Mouse (Mus musculus) heart, embryonic 15.5 days (tissue): ENCODE results near the gene Ppm1f. TPM values are rescaled to one million over a fixed set of nuclear protein-coding genes. Genes with fewer than 3 reads are reported as not detected.

ENCODE experiments used
- ATAC-seq: fragments of 200-750 bp; cut with Nextera tagmentation; replicated peaks from 2 replicates; pipeline ENCODE4 v1.8.0; 2017; ENCODE audit warnings: low read depth, moderate TSS enrichment; ENCODE audit not compliant: insufficient number of reproducible peaks, insufficient read depth, low FRiP score
- H3K27ac ChIP-seq: fragments of 300-500 bp; sonication (generic); 2 replicates; pipeline ENCODE4 v1.5.1; 2015; ENCODE audit warnings: mild to moderate bottlenecking, inconsistent platforms
- H3K27me3 ChIP-seq: fragments of 300-500 bp; sonication (generic); 2 replicates; pipeline ENCODE4 v1.6.1; 2015; ENCODE audit warnings: inconsistent platforms
- H3K36me3 ChIP-seq: fragments of 300-500 bp; sonication (generic); 2 replicates; pipeline ENCODE4 v1.6.1; 2015; ENCODE audit warnings: mild to moderate bottlenecking, inconsistent platforms
- H3K4me1 ChIP-seq: fragments of 300-500 bp; sonication (generic); replicated peaks from 2 replicates; pipeline ENCODE4 v1.6.1; 2015; ENCODE audit warnings: inconsistent platforms
- H3K4me2 ChIP-seq: fragments of 300-500 bp; sonication (generic); 2 replicates; pipeline ENCODE4 v1.6.1; 2015; ENCODE audit warnings: inconsistent platforms, mild to moderate bottlenecking, moderate library complexity
- H3K4me3 ChIP-seq: fragments of 300-500 bp; sonication (generic); 2 replicates; pipeline ENCODE4 v1.5.1; 2015; ENCODE audit warnings: mild to moderate bottlenecking, inconsistent platforms
- H3K9ac ChIP-seq: fragments of 300-500 bp; sonication (generic); 2 replicates; pipeline ENCODE4 v1.6.1; 2015; ENCODE audit warnings: mild to moderate bottlenecking, inconsistent platforms
- H3K9me3 ChIP-seq: fragments of 300-500 bp; sonication (generic); replicated peaks from 2 replicates; pipeline ENCODE4 v1.6.1; 2016; ENCODE audit warnings: inconsistent platforms
- whole genome bisulfite sequencing: fragments of 180-500 bp; shearing (Covaris S2); methylation state at CpG from one replicate; pipeline ENCODE4 v1.1.7; 2015; ENCODE audit warnings: mixed read lengths; 5-methylcytosine and 5-hydroxymethylcytosine counted together
- polyA plus RNA-seq: library from polyadenylated mRNA; unstranded; fragments of >200 nt; fragmentation: Nextera tagmentation; extraction: Ambion mirVana; gene quantifications from 2 replicates; pipeline ENCODE4 v1.2.1, GENCODE M21; 2015

Ppm1f gene
- polyA plus RNA-seq, 1 experiment from 2014 or later = 23.4 TPM

DNA sequence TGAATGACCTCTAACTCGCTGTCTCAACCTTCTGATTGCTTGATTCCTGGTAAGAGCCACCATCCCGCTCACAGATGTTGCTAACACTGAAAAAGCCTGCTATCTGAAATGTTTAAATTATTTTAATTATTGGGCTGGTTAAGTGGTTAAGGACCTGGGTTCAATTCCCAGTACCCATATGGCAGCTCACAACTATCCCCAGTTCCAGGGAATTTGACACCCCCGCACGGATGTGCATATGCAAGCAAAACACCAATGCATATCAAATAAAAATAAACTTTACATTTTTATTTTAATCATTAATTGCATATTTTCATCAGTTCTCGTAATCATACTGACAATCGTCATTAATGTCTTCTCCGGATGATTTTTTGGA is 26.0 kb upstream of the Ppm1f start:
- H3K4me3 ChIP-seq = peak overlapping the region; percentile 75
- no peak for ATAC-seq
- H3K9ac ChIP-seq = peak overlapping the region; percentile 86
- H3K4me1 ChIP-seq = peaks cover 18% of the 10 kb centered on the region
- H3K36me3 ChIP-seq = peaks cover 3% of the 10 kb centered on the region; the same call in 1 of the 2 replicates
- H3K27ac ChIP-seq = peak overlapping the region; percentile 94
- no peaks in the 10 kb centered on the region for H3K9me3 ChIP-seq
- 39% methylated on average over 7 of the region's 7 CpGs for WGBS
- H3K4me2 ChIP-seq = peak overlapping the region; percentile 59
- H3K27me3 ChIP-seq = no peaks in the 10 kb centered on the region

DNA sequence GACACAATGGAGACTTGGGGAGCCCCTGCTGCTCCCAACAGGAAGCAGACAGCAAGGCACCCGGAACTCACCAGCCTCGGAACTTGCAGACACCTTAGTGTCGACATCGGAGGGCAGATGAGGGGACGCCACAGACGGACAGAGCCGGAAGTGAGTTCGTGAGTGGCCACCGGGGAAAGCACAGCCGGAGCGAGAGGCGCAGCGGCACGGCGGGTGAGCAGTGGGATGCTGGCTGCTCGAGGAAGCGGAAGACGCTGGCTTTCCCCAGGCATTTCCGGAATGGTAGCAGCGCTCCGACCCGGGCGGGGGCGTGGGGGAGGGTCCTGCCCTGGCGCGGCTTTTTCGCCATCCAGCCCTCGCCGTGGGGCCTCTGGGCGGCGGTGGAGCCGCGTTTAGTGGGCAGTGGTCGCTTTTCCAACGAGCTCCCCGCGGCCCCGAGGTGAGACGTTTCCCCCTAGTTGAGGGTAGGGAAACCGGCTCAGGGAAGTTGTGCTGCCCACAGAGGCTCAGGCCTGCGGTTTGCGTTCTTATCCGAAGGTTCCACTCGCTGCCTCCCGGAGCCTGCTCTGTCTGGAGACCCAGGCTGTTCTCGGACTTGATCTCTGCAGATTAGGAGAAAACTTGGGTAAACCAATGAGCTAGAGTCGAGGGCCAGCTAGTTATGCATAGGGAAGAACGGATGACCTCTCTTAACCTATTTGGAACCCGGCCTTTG is 25.5 kb upstream of the Ppm1f start, which contains the start of the genes Top3b and Vpreb1:
TSS of gene Top3b (plus strand) at position 120 of the 715 bp plus-strand sequence.
TSS of gene Vpreb1 (minus strand) at position 227 of the 715 bp plus-strand sequence.
- Histone ChIP-seq H3K9ac (peak within 1 kb of the TSS; percentile 86), H3K4me3 (peak within 1 kb of the TSS; percentile 75), H3K36me3 (peaks cover 6% of the 10 kb centered on the region), H3K27me3 (no peaks in the 10 kb centered on the region), H3K9me3 (no peaks in the 10 kb centered on the region), H3K4me2 (peak within 1 kb of the TSS; percentile 59), H3K27ac (peak within 1 kb of the TSS; percentile 94), H3K4me1 (peaks cover 18% of the 10 kb centered on the region)
- under 1% methylated on average over 49 of the region's 49 CpGs for WGBS
- ATAC-seq = peak; percentile 94

DNA sequence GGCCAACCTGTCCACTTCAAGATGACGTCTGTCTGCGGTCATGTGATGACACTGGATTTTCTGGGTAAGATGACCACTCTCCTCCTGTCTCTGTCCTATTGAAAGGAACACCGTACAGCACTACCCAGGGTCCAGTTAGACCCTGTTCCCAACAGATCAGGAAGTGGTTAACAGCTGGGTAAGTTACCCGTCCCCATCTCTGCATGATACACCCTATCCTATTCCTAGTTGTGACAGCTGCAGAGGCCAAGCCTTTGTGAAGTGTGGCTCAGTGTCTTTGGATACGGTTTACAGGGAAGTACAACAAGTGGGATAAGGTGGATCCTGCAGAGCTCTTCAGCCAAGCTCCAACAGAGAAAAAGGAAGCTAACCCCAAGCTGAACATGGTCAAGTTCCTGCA is 17.2 kb upstream of the Ppm1f start:
- H3K27me3 ChIP-seq = no peaks in the 10 kb centered on the region
- H3K9ac ChIP-seq = no peak overlapping the region
- H3K36me3 ChIP-seq = peaks cover 85% of the 10 kb centered on the region
- no peak overlapping the region for H3K4me3 ChIP-seq
- H3K4me2 ChIP-seq = no peak overlapping the region
- H3K27ac ChIP-seq = no peak overlapping the region
- H3K4me1 ChIP-seq = no peaks in the 10 kb centered on the region
- 84% methylated on average over 5 of the region's 5 CpGs for WGBS
- no peaks in the 10 kb centered on the region for H3K9me3 ChIP-seq
- no peak for ATAC-seq

GRCm38 (mm10) chr16:16888341-16888740 is 7.9 kb upstream of the Ppm1f start:
- Histone ChIP-seq H3K4me2 (no peak overlapping the region), H3K27me3 (no peaks in the 10 kb centered on the region), H3K27ac (no peak overlapping the region), H3K4me1 (no peaks in the 10 kb centered on the region), H3K9ac (no peak overlapping the region), H3K36me3 (peaks cover 98% of the 10 kb centered on the region), H3K4me3 (no peak overlapping the region), H3K9me3 (no peaks in the 10 kb centered on the region)
- no peak for ATAC-seq
- 94% methylated on average over 1 of the region's 1 CpGs for WGBS

DNA sequence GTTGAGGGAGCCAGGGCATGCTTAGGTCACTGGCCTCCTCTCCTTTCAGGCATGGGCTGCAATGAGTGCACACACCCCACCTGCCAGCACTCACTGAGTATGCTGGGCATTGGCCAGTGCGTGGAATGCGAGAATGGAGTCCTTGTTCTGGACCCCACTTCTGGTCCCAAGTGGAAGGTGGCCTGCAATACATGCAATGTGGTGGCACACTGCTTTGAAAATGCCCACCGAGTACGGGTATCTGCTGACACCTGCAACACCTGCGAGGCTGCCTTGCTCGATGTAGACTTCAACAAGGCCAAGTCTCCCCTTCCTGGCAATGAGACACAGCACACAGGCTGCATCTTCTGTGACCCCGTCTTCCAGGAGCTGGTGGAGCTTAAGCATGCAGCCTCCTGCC is 3.9 kb upstream of the Ppm1f start:
- Histone ChIP-seq H3K36me3 (peaks cover 67% of the 10 kb centered on the region), H3K27me3 (no peaks in the 10 kb centered on the region), H3K9me3 (no peaks in the 10 kb centered on the region), H3K27ac (no peak overlapping the region), H3K4me2 (no peak overlapping the region), H3K4me1 (peaks cover 11% of the 10 kb centered on the region), H3K9ac (no peak overlapping the region), H3K4me3 (no peak overlapping the region)
- ATAC-seq = no peak
- 88% methylated on average over 7 of the region's 7 CpGs for WGBS

GRCm38 (mm10) chr16:16896015-16896381 is 271 bp upstream of the Ppm1f start:
- H3K4me3 ChIP-seq = 0 out of 2 replicates have a peak overlapping the region, but pooled peaks have one; percentile 69
- H3K27ac ChIP-seq = peak overlapping the region; percentile 3; the same call in 1 of the 2 replicates

GRCm38 (mm10) chr16:16897056-16897584 is 851 bp downstream of the Ppm1f start:
- WGBS = 25% methylated on average over 10 of the region's 10 CpGs

More at GRCm38 (mm10) chr16:16896015-16896381, 271 bp upstream of the Ppm1f start:
- H3K9ac ChIP-seq = no peak overlapping the region
- 29% methylated on average over 4 of the region's 4 CpGs for WGBS
- peak; percentile 22 for ATAC-seq
- H3K4me1 ChIP-seq = peaks cover 12% of the 10 kb centered on the region
- peaks cover 31% of the 10 kb centered on the region for H3K36me3 ChIP-seq
- 0 out of 2 replicates have a peak overlapping the region, but pooled peaks have one; percentile 83 for H3K4me2 ChIP-seq
- no peaks in the 10 kb centered on the region for H3K27me3 ChIP-seq
- H3K9me3 ChIP-seq = no peaks in the 10 kb centered on the region

GRCm38 (mm10) chr16:16902329-16902728 is 6.1 kb downstream of the Ppm1f start:
- H3K9ac ChIP-seq = no peak overlapping the region
- H3K36me3 ChIP-seq = peaks cover 7% of the 10 kb centered on the region
- H3K4me2 ChIP-seq = no peak overlapping the region
- peaks cover 9% of the 10 kb centered on the region; the same call in 1 of the 2 replicates for H3K4me1 ChIP-seq
- 72% methylated on average over 4 of the region's 4 CpGs for WGBS
- no peaks in the 10 kb centered on the region for H3K27me3 ChIP-seq
- no peaks in the 10 kb centered on the region for H3K9me3 ChIP-seq
- H3K27ac ChIP-seq = peak overlapping the region; percentile 17; the same call in 1 of the 2 replicates
- H3K4me3 ChIP-seq = no peak overlapping the region
- no peak for ATAC-seq

More at GRCm38 (mm10) chr16:16897056-16897584, 851 bp downstream of the Ppm1f start:
- ATAC-seq = no peak
- Histone ChIP-seq H3K36me3 (peaks cover 20% of the 10 kb centered on the region), H3K4me1 (peaks cover 12% of the 10 kb centered on the region), H3K27me3 (no peaks in the 10 kb centered on the region), H3K9me3 (no peaks in the 10 kb centered on the region), H3K27ac (peak overlapping the region; percentile 66), H3K4me2 (peak overlapping the region; percentile 83), H3K9ac (peak overlapping the region; percentile 70), H3K4me3 (peak overlapping the region; percentile 69)

DNA sequence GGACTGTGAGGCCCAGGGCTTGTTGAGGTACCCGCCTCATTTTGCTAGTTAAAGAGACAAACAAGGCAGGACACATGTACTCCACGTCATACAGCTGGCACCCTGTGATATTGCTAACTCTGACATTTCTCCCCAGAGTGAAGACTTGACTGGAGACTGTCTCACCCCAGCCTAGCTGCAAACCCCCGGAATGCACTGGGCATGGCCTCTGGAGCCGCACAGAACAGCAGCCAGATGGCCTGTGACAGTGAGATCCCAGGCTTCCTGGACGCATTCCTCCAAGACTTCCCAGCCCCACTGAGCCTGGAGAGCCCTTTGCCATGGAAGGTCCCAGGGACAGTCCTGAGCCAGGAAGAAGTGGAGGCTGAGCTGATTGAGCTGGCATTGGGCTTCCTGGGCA is 6.9 kb downstream of the Ppm1f start:
- no peaks in the 10 kb centered on the region for H3K9me3 ChIP-seq
- H3K9ac ChIP-seq = no peak overlapping the region
- no peak overlapping the region for H3K4me2 ChIP-seq
- no peak for ATAC-seq
- H3K4me1 ChIP-seq = 0 out of 2 replicates have a peak, but pooled peaks cover 7% of the 10 kb centered on the region
- no peak overlapping the region; the same call in 1 of the 2 replicates for H3K27ac ChIP-seq
- 70% methylated on average over 5 of the region's 5 CpGs for WGBS
- no peaks in the 10 kb centered on the region for H3K27me3 ChIP-seq
- peaks cover 7% of the 10 kb centered on the region for H3K36me3 ChIP-seq
- no peak overlapping the region for H3K4me3 ChIP-seq

- no peaks in the 10 kb centered on the region for H3K9me3 ChIP-seq
- 0 out of 2 replicates have a peak, but pooled peaks cover 12% of the 10 kb centered on the region for H3K4me1 ChIP-seq
- peak overlapping the region; percentile 79 for H3K27ac ChIP-seq
- no peak overlapping the region for H3K4me2 ChIP-seq
- peaks cover 15% of the 10 kb centered on the region for H3K36me3 ChIP-seq
- no peak overlapping the region for H3K9ac ChIP-seq
- WGBS = 33% methylated on average over 6 of the region's 6 CpGs
- H3K4me3 ChIP-seq = no peak overlapping the region
- no peaks in the 10 kb centered on the region for H3K27me3 ChIP-seq
- ATAC-seq = peak; percentile 79
These were observed 11.5 kb downstream of the Ppm1f start for GRCm38 (mm10) chr16:16907799-16908198.

- Histone ChIP-seq H3K4me2 (no peak overlapping the region), H3K4me1 (0 out of 2 replicates have a peak, but pooled peaks cover 8% of the 10 kb centered on the region), H3K9ac (no peak overlapping the region), H3K4me3 (no peak overlapping the region), H3K27ac (peak overlapping the region; percentile 58), H3K27me3 (no peaks in the 10 kb centered on the region), H3K36me3 (peaks cover 41% of the 10 kb centered on the region), H3K9me3 (no peaks in the 10 kb centered on the region)
- 42% methylated on average over 13 of the region's 13 CpGs for WGBS
- peak; percentile 63 for ATAC-seq
These were observed 15.7 kb downstream of the Ppm1f start for GRCm38 (mm10) chr16:16911641-16912597.
